Mouse (Mus musculus) spleen, adult 2 months (tissue): ENCODE data around the gene Atf5.

Source experiments
- CTCF ChIP-seq: fragments of 200-500 bp; IDR thresholded peaks from 2 replicates; pipeline ENCODE4 v1.5.1; 2011; ENCODE audit warnings: mild to moderate bottlenecking, inconsistent platforms; ENCODE audit not compliant: insufficient read depth, insufficient read length, insufficient replicate concordance; ENCODE audit errors: extremely low read depth
- POLR2A ChIP-seq: fragments of 200-500 bp; IDR thresholded peaks from 2 replicates; pipeline ENCODE4 v1.6.1; 2011; ENCODE audit warnings: low read depth, low read length, inconsistent platforms

DNA sequence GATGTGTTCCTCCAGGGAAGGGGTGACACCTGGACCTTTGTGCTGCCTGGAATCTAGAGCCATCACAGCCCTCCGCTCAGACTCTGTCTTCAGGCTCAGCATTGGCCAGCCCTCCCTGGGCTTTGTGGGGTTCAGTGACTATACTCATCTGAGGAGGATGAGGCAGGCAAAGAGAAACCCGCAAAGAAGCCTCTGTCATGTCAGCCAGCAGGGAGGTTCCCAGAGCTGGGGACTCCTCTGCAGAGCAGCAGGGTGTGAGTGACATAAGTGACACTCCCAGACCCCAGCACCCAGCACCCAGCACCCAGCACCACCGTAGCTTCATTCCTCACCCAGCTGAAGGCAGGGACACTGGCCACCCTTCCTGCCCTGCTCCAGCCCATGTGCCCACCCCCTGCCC lies 26.9 kb downstream of the Atf5 start:
- TF ChIP-seq CTCF (no peak), POLR2A (no peak)
